Mouse (Mus musculus) hindbrain, embryonic 14.5 days (tissue): ENCODE data around the gene Gfra1. TPM values are rescaled to one million over a fixed set of nuclear protein-coding genes. Genes with fewer than 3 reads are reported as not detected.

Source experiments
- ATAC-seq: fragments of 200-750 bp; cut with Nextera tagmentation; 2 replicates; pipeline ENCODE4 v1.8.0; 2017; ENCODE audit warnings: moderate number of reproducible peaks, mild to moderate bottlenecking, moderate TSS enrichment, moderate library complexity; ENCODE audit not compliant: low FRiP score
- DNase-seq: peaks from one replicate; pipeline ENCODE4 v3.0.0-alpha.2; 2015; ENCODE audit warnings: low spot score
- H3K27ac ChIP-seq: fragments of 300-500 bp; sonication (generic); 2 replicates; pipeline ENCODE4 v1.5.1; 2014; ENCODE audit warnings: mild to moderate bottlenecking, moderate library complexity
- H3K27me3 ChIP-seq: fragments of 300-500 bp; sonication (generic); 2 replicates; pipeline ENCODE4 v1.6.1; 2014; ENCODE audit warnings: mild to moderate bottlenecking, low read length, mixed read lengths; ENCODE audit not compliant: control insufficient read depth, insufficient read depth
- H3K36me3 ChIP-seq: fragments of 300-500 bp; sonication (generic); replicated peaks from 2 replicates; pipeline ENCODE4 v1.6.1; 2014; ENCODE audit not compliant: control insufficient read depth, insufficient read depth
- H3K4me1 ChIP-seq: fragments of 300-500 bp; sonication (generic); replicated peaks from 2 replicates; pipeline ENCODE4 v1.6.1; 2014; ENCODE audit warnings: antibody characterized with exemption, low read length, mixed read lengths; ENCODE audit not compliant: control insufficient read depth, insufficient read depth
- H3K4me2 ChIP-seq: fragments of 300-500 bp; sonication (generic); replicated peaks from 2 replicates; pipeline ENCODE4 v1.6.1; 2014; ENCODE audit warnings: mild to moderate bottlenecking, moderate library complexity
- H3K4me3 ChIP-seq: fragments of 300-500 bp; sonication (generic); replicated peaks from 2 replicates; pipeline ENCODE4 v1.5.1; 2014; ENCODE audit warnings: mild to moderate bottlenecking, low read length
- H3K9ac ChIP-seq: fragments of 300-500 bp; sonication (generic); 2 replicates; pipeline ENCODE4 v1.6.1; 2014
- H3K9me3 ChIP-seq: fragments of 300-500 bp; sonication (generic); 2 replicates; pipeline ENCODE4 v1.6.1; 2016; ENCODE audit warnings: low read length; ENCODE audit not compliant: control insufficient read depth
- WGBS: fragments of 180-500 bp; shearing (Covaris S2); extraction: QIAGEN DNeasy Blood & Tissue Kit; methylation state at CpG from one replicate; pipeline ENCODE4 v1.1.7; 2014; 5-methylcytosine and 5-hydroxymethylcytosine counted together
- polyA plus RNA-seq: library from polyadenylated mRNA; unstranded; fragments of >200 nt; fragmentation: Nextera tagmentation; extraction: Ambion mirVana; gene quantifications from 2 replicates; pipeline ENCODE4 v1.2.1, GENCODE M21; 2014

The Gfra1 gene
- polyA plus RNA-seq, 1 experiment from 2014 or later: 46.0 TPM

- Histone ChIP-seq H3K9ac (no peak overlapping the region), H3K9me3 (no peaks in the 10 kb centered on the region), H3K4me2 (no peak overlapping the region), H3K4me1 (no peaks in the 10 kb centered on the region), H3K27ac (no peak overlapping the region), H3K4me3 (no peak overlapping the region), H3K36me3 (no peaks in the 10 kb centered on the region), H3K27me3 (no peaks in the 10 kb centered on the region)
- no peak for ATAC-seq
- WGBS: 40% methylated on average over 8 of the region's 8 CpGs
- DNase-seq: peak; percentile 74
Observed at GRCm38 (mm10) chr19:58413290-58413689, 42.4 kb downstream of the Gfra1 start.

DNA sequence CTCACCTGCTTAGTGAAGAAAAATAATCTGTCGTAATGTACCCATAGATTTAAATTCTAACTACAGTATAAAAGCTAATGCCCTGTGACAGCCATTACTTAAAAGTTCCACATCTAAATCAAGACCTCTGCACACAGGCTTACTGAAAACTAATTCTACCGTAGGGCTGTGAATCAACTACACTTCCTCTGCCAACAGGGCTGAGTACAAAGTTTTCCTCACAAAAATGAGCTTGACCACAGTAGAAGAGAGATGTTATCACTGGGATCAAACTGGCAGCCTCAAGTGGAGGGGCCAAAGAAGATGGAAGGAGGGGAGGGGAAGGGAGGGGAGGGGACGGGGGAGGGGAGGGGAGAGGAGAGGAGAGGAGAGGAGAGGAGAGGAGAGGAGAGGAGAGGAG lies 42.9 kb downstream of the Gfra1 start:
- Histone ChIP-seq H3K27ac (no peak overlapping the region), H3K9ac (no peak overlapping the region), H3K4me3 (no peak overlapping the region), H3K9me3 (no peaks in the 10 kb centered on the region), H3K4me1 (no peaks in the 10 kb centered on the region), H3K27me3 (no peaks in the 10 kb centered on the region), H3K36me3 (no peaks in the 10 kb centered on the region), H3K4me2 (no peak overlapping the region)
- 75% methylated on average over 2 of the region's 3 CpGs for WGBS
- no peak for DNase-seq
- no peak for ATAC-seq

DNA sequence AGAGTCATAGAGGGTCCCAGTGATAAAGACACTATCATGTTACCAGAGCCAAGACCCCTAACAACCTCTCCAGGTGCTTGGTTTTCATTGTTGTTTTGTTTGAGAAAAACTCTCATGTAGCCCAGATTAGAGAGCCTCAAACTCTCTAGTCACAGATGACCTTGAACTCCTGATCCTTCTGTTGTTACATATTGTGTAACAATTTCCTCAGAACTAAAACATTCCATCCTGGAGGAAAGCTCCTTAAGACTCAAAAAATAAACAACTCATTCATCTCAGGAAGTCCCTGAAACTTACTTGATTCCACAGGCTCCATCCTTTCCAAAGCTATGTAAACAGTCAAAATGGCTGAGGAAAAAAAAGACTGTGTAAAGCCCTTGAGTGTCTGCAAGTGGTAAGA lies 49.0 kb downstream of the Gfra1 start:
- no peak for ATAC-seq
- H3K9ac ChIP-seq: no peak overlapping the region
- no peaks in the 10 kb centered on the region for H3K4me1 ChIP-seq
- no peaks in the 10 kb centered on the region for H3K27me3 ChIP-seq
- DNase-seq: no peak
- H3K4me3 ChIP-seq: no peak overlapping the region
- no peaks in the 10 kb centered on the region for H3K9me3 ChIP-seq
- no peak overlapping the region for H3K4me2 ChIP-seq
- no peak overlapping the region for H3K27ac ChIP-seq
- no peaks in the 10 kb centered on the region for H3K36me3 ChIP-seq

- Histone ChIP-seq H3K4me1 (peaks cover 11% of the 10 kb centered on the region), H3K4me2 (no peak overlapping the region), H3K9me3 (no peaks in the 10 kb centered on the region)
Observed at GRCm38 (mm10) chr19:58400224-58400623, 55.5 kb downstream of the Gfra1 start.

DNA sequence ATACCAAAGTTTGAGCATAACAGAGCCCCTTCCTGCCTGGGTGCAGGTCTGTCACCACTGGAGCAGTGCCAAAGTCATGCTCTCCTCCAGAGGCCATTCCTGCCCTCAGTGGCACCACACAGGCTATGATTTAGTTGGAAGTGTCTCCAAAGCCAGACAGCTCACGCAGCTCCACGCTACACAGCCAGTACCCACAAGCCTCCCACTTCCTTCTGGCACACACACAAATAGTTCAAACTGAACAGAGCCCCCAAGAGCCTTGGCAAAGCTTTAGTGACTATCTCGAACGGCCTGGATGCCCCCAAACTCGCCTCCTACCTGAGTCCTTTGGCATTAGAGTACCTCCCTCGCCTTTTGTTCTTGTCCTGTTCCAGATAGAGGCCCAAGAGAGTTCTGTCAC lies 56.5 kb downstream of the Gfra1 start:
- no peak overlapping the region for H3K9ac ChIP-seq
- ATAC-seq (no peak), DNase-seq (no peak)
- no peaks in the 10 kb centered on the region for H3K9me3 ChIP-seq
- no peak overlapping the region for H3K4me3 ChIP-seq
- H3K27me3 ChIP-seq: no peaks in the 10 kb centered on the region
- H3K27ac ChIP-seq: no peak overlapping the region
- peaks cover 11% of the 10 kb centered on the region for H3K4me1 ChIP-seq
- H3K4me2 ChIP-seq: no peak overlapping the region
- H3K36me3 ChIP-seq: no peaks in the 10 kb centered on the region
- WGBS: 68% methylated on average over 6 of the region's 6 CpGs

More at GRCm38 (mm10) chr19:58400224-58400623, 55.5 kb downstream of the Gfra1 start:
- Histone ChIP-seq H3K27me3 (no peaks in the 10 kb centered on the region), H3K4me3 (no peak overlapping the region), H3K36me3 (no peaks in the 10 kb centered on the region), H3K9ac (no peak overlapping the region), H3K27ac (no peak overlapping the region)
- DNase-seq (no peak), ATAC-seq (no peak)
- WGBS: 88% methylated on average over 3 of the region's 3 CpGs

DNA sequence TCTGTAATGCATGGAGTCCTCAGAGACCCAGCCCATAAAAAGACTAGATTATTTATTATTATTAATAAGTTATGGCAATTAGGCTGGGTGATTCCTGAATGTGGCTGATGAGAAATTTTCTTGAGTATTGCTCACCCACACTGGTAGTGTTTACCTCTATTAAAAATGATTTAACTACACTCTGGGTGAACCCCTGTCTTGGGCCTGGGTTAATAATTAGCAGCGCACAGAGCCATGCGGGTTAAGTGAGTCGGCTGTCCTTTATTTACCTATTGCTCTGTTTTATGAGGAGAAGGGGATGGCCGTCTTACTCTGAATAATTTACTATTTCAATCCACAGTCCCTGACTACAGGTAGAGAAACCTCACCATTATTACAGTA lies 59.1 kb downstream of the Gfra1 start:
- no peaks in the 10 kb centered on the region for H3K9me3 ChIP-seq
- peaks cover 11% of the 10 kb centered on the region for H3K4me1 ChIP-seq
- H3K27me3 ChIP-seq: no peaks in the 10 kb centered on the region
- H3K27ac ChIP-seq: 0 out of 2 replicates have a peak overlapping the region, but pooled peaks have one; percentile 66
- H3K36me3 ChIP-seq: no peaks in the 10 kb centered on the region
- DNase-seq (no peak), ATAC-seq (peak; percentile 46; the same call in 1 of the 2 replicates)
- no peak overlapping the region for H3K4me2 ChIP-seq
- WGBS: 45% methylated on average over 4 of the region's 4 CpGs
- no peak overlapping the region for H3K4me3 ChIP-seq
- H3K9ac ChIP-seq: no peak overlapping the region

GRCm38 (mm10) chr19:58395785-58396603 lies 59.7 kb downstream of the Gfra1 start:
- Histone ChIP-seq H3K4me1 (peaks cover 11% of the 10 kb centered on the region), H3K4me2 (peak overlapping the region; percentile 33), H3K9me3 (no peaks in the 10 kb centered on the region), H3K27me3 (no peaks in the 10 kb centered on the region), H3K27ac (peak overlapping the region; percentile 66), H3K36me3 (no peaks in the 10 kb centered on the region), H3K9ac (no peak overlapping the region), H3K4me3 (no peak overlapping the region)
- DNase-seq (no peak), ATAC-seq (peak; percentile 59; the same call in 1 of the 2 replicates)
- WGBS: 41% methylated on average over 16 of the region's 16 CpGs

DNA sequence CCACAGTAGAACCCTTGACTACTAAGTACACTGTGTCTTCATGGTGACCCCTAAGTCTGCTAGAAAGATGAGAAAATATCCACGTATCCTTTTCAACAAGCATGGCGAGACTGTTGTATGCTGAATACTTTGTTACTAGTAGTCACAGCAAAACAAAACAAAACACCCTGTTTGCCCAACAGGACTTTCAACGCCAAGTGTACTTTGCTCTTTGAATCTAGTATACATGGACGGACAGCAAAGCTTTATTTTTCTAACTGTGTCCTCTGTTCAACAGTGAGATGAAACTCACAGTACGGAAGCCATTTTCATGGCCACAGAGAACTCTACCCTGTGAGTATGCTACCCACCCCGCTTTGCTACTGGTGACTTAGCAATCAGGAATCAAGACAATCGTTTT lies 62.6 kb downstream of the Gfra1 start:
- H3K27ac ChIP-seq: no peak overlapping the region
- no peak overlapping the region for H3K4me3 ChIP-seq
- no peaks in the 10 kb centered on the region for H3K9me3 ChIP-seq
- no peak overlapping the region for H3K4me2 ChIP-seq
- ATAC-seq: no peak
- DNase-seq: no peak
- H3K9ac ChIP-seq: no peak overlapping the region
- WGBS: 91% methylated on average over 7 of the region's 7 CpGs
- H3K4me1 ChIP-seq: peaks cover 11% of the 10 kb centered on the region
- no peaks in the 10 kb centered on the region for H3K36me3 ChIP-seq
- H3K27me3 ChIP-seq: no peaks in the 10 kb centered on the region

- Histone ChIP-seq H3K9me3 (no peaks in the 10 kb centered on the region), H3K4me2 (no peak overlapping the region), H3K9ac (no peak overlapping the region), H3K4me3 (no peak overlapping the region), H3K27ac (no peak overlapping the region), H3K4me1 (peaks cover 14% of the 10 kb centered on the region), H3K36me3 (no peaks in the 10 kb centered on the region), H3K27me3 (no peaks in the 10 kb centered on the region)
- DNase-seq (no peak), ATAC-seq (no peak)
- WGBS: 80% methylated on average over 5 of the region's 5 CpGs
Observed at GRCm38 (mm10) chr19:58391796-58392195, 63.9 kb downstream of the Gfra1 start.
